Mouse (Mus musculus) intestine, embryonic 16.5 days (tissue): ENCODE results near the gene Ttc6. TPM values are rescaled to one million over a fixed set of nuclear protein-coding genes. Genes with fewer than 3 reads are reported as not detected.
A peak's percentile ranks its signal among the peaks of the same experiment; 100 is the strongest.

Experiments used
- ATAC-seq: fragments of 200-750 bp; cut with Nextera tagmentation; 2 replicates; pipeline ENCODE4 v1.8.0; 2017; ENCODE audit warnings: moderate TSS enrichment, moderate library complexity
- H3K27ac ChIP-seq: fragments of 300-500 bp; sonication (generic); 2 replicates; pipeline ENCODE4 v1.5.1; 2014; ENCODE audit warnings: mild to moderate bottlenecking, low read length
- H3K27me3 ChIP-seq: fragments of 300-500 bp; sonication (generic); replicated peaks from 2 replicates; pipeline ENCODE4 v1.6.1; 2014; ENCODE audit warnings: low read length, control low read depth, mixed read lengths; ENCODE audit not compliant: control insufficient read depth, insufficient read depth
- H3K36me3 ChIP-seq: fragments of 300-500 bp; sonication (generic); 2 replicates; pipeline ENCODE4 v1.6.1; 2014; ENCODE audit warnings: low read length, control low read depth; ENCODE audit not compliant: control insufficient read depth, insufficient read depth
- H3K4me1 ChIP-seq: fragments of 300-500 bp; sonication (generic); 2 replicates; pipeline ENCODE4 v1.6.1; 2014; ENCODE audit warnings: low read length, control low read depth, mixed read lengths; ENCODE audit not compliant: control insufficient read depth, insufficient read depth
- H3K4me2 ChIP-seq: fragments of 300-500 bp; sonication (generic); 2 replicates; pipeline ENCODE4 v1.6.1; 2014; ENCODE audit warnings: low read depth, low read length, control low read depth
- H3K4me3 ChIP-seq: fragments of 300-500 bp; sonication (generic); 2 replicates; pipeline ENCODE4 v1.5.1; 2014; ENCODE audit warnings: mild to moderate bottlenecking, low read length
- H3K9ac ChIP-seq: fragments of 300-500 bp; sonication (generic); 2 replicates; pipeline ENCODE4 v1.6.1; 2014; ENCODE audit warnings: low read depth, low read length
- H3K9me3 ChIP-seq: fragments of 300-500 bp; sonication (generic); 2 replicates; pipeline ENCODE4 v1.6.1; 2016; ENCODE audit warnings: low read length, control low read depth; ENCODE audit not compliant: control insufficient read depth
- WGBS: fragments of 180-500 bp; shearing (Covaris S2); extraction: QIAGEN DNeasy Blood & Tissue Kit; methylation state at CpG from one replicate; pipeline ENCODE4 v1.1.7; 2014; 5-methylcytosine and 5-hydroxymethylcytosine counted together
- polyA plus RNA-seq: library from polyadenylated mRNA; unstranded; fragments of >200 nt; fragmentation: Nextera tagmentation; extraction: Ambion mirVana; gene quantifications from 2 replicates; pipeline ENCODE4 v1.2.1, GENCODE M21; 2015

The Ttc6 gene
- polyA plus RNA-seq, 1 experiment from 2014 or later: 0.50 TPM

DNA sequence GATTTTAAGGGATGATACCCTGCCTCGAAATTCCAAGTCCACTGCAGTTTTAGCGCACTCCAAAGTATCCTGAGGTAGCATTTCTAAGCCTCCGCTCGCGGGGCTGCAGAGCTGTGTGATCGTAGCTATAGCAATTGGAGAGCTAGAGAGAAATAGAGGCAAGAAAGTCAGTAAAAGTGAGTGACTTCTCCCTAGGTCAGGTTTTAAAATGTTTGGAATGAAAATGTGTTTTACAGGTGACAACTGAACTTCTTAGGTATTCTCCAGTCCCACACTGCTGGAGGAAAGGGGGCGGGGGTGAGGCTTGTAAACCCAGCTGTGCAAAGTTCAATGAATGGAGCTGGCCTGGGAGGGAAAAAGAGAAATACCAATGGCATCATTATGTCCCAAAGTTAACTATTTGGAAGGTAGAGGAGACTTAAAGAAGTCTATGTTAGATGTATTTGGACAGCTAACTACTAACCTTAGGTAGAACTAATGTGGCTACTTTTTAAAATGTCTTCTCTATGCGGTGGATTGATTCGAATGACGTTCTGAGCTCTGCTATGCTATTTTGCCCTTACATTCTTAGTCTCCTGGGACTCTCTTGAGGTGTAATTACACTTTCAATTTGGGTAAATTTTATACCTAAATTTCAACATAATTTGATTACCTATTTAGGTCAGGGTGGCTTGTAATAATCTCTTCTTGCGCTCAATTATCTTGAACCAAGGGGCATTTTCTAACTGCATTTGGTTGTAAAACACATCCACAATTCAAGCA, 26.8 kb upstream of the Ttc6 start:
- H3K27ac ChIP-seq: peak overlapping the region; percentile 92
- peak overlapping the region; percentile 60 for H3K4me2 ChIP-seq
- H3K4me1 ChIP-seq: 0 out of 2 replicates have a peak, but pooled peaks cover 2% of the 10 kb centered on the region
- peak overlapping the region; percentile 31 for H3K4me3 ChIP-seq
- H3K36me3 ChIP-seq: no peaks in the 10 kb centered on the region
- ATAC-seq: peak; percentile 39; the same call in 1 of the 2 replicates
- WGBS: 3% methylated on average over 11 of the region's 11 CpGs
- H3K27me3 ChIP-seq: peaks cover 35% of the 10 kb centered on the region
- peak overlapping the region; percentile 67 for H3K9ac ChIP-seq
- no peaks in the 10 kb centered on the region for H3K9me3 ChIP-seq

DNA sequence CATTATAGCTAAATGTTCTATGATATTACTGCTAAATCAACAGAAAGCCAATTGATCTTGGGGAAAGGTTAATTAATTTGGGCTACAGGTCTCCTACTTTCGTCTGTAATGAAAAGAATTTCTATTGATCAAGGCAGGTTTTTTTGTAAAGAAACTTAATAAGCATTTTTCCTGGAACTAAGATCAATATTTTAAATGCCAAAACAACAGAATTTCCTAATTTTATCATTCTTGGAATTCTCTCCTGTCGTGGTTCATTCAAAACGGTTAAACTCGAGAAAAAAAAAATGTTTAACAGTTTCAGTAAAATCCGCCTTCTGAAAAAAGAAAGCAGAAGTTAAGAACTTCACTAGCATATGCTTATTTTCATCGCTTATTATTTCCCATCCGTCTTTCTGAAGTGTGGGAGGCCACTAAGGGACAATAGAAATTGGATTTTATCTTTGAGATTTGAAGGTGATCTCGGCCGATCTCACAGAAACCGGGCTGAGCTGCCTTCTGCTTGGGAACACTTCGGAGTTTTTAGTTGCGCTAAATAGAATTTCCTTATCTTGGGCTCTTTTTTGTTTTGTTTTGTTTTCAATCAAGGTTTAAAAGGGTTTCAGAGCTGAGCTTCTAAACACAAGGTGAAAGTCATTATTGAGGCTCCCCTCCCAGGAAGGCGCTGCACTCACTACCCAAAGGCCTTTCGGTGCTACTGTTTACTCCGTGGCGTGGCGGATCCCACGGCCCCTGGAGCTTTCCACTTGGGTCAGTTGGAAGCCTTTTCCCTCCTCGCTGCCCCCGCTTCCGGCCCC, 25.9 kb upstream of the Ttc6 start:
- Histone ChIP-seq H3K27ac (peak overlapping the region; percentile 78), H3K27me3 (peaks cover 43% of the 10 kb centered on the region), H3K9ac (peak overlapping the region; percentile 76)

DNA sequence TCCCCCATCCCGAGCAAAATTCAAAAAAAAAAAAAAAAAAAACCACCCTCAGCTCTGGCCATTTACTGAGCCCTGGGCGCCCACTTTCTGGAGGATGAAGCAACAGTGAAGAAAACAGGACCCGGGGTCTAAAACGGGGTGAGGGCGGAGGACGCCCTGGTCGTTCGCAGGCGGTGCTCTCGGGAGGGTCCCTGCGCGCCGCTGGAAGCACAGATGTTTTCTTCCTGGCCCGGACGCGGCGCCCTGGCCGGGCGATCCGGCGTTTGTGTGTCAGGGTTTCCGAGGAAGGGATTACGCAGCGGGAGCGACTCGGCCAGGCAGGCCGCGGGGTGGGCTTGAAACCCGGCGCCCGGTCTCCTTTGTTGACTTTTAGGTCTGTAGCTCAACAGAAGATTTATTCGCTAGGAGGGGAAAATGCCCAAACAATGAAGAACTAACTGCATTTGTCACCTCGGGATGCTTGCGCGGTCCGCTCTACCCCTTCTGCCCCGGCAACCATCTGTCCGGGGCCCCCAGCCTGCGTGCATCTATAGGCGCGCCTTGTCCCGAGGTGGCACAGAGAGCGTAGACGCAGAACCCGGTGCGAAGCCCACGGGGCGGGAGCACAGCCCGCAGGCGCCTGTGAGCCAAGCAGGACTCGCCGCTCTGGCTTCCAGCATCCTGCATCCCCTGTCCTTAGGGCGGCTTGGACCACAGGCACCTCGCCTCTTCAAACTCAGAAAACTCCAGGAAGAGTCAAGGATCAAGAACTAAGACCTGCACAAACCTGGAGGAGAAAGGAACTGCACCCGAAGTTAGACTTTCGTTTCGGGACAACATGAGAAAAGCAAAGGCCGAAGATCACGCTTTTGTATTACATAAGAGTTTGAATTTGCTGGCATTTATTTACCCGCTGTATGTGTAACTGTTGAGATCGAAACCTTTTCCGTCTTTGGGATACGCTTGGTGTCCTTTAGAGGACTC, 25.0 kb upstream of the Ttc6 start:
- Histone ChIP-seq H3K4me1 (0 out of 2 replicates have a peak, but pooled peaks cover 2% of the 10 kb centered on the region), H3K36me3 (no peaks in the 10 kb centered on the region), H3K4me3 (peak overlapping the region; percentile 49), H3K27ac (peak overlapping the region; percentile 78), H3K27me3 (peaks cover 43% of the 10 kb centered on the region), H3K9me3 (no peaks in the 10 kb centered on the region), H3K9ac (peak overlapping the region; percentile 76), H3K4me2 (peak overlapping the region; percentile 73)
- WGBS: under 1% methylated on average over 63 of the region's 63 CpGs
- ATAC-seq: 0 out of 2 replicates have a peak, but pooled peaks have one; percentile 12

More for the DNA sequence above, 25.9 kb upstream of the Ttc6 start:
- WGBS: under 1% methylated on average over 21 of the region's 21 CpGs
- Histone ChIP-seq H3K4me1 (0 out of 2 replicates have a peak, but pooled peaks cover 2% of the 10 kb centered on the region), H3K36me3 (no peaks in the 10 kb centered on the region), H3K4me2 (peak overlapping the region; percentile 73), H3K4me3 (peak overlapping the region; percentile 49), H3K9me3 (no peaks in the 10 kb centered on the region)
- ATAC-seq: no peak

DNA sequence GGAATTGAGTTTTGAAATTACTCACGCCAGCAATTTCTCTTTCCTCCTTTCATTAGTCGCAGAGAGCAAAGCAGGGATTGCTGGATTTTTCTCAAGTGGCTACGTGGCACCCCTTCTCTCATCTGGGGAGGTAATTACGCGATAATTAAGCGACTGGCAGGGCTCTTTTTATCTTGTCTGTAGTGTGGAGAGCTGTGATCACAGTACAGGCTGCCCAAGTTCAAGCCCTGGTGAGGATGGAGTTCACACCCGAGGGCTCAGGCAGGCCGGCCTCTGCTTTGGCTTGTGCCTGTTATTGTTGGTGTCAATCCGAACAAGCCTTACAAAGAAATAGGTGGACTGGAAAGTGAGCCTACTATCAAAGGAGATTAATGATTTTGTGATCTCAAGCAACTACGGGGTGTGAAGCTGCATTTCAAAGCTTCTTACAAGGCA, 24.3 kb upstream of the Ttc6 start:
- Histone ChIP-seq H3K9ac (peak overlapping the region; percentile 76), H3K9me3 (no peaks in the 10 kb centered on the region), H3K27ac (peak overlapping the region; percentile 78), H3K4me2 (peak overlapping the region; percentile 73), H3K36me3 (no peaks in the 10 kb centered on the region), H3K4me1 (0 out of 2 replicates have a peak, but pooled peaks cover 2% of the 10 kb centered on the region), H3K27me3 (peaks cover 42% of the 10 kb centered on the region), H3K4me3 (peak overlapping the region; percentile 49)
- ATAC-seq: no peak
- WGBS: 2% methylated on average over 10 of the region's 10 CpGs

DNA sequence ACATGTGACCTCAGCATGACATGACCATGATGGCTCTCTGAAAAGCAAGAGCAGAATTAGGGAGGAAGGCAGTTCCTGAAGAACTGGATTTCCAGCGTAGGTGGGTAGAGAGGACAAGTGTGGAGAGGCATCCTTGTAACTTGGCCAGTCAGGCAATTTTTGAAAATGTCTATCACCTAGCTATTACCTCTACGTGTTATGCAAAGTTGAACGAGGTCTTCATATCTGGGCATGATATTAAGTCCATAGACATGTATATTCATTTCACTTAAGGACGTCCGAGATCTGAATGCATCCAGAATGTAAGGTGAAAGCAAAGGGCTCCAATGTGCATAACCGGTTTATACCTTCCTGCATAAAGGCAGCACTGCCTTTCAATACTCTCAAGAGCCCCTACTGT, 22.8 kb upstream of the Ttc6 start:
- ATAC-seq: no peak
- Histone ChIP-seq H3K4me1 (peaks cover 7% of the 10 kb centered on the region; the same call in 1 of the 2 replicates), H3K36me3 (no peaks in the 10 kb centered on the region), H3K4me2 (peak overlapping the region; percentile 49), H3K9me3 (no peaks in the 10 kb centered on the region), H3K9ac (peak overlapping the region; percentile 54), H3K27ac (no peak overlapping the region; the same call in 1 of the 2 replicates), H3K4me3 (peak overlapping the region; percentile 37), H3K27me3 (peaks cover 40% of the 10 kb centered on the region)
- 11% methylated on average over 6 of the region's 6 CpGs for WGBS

DNA sequence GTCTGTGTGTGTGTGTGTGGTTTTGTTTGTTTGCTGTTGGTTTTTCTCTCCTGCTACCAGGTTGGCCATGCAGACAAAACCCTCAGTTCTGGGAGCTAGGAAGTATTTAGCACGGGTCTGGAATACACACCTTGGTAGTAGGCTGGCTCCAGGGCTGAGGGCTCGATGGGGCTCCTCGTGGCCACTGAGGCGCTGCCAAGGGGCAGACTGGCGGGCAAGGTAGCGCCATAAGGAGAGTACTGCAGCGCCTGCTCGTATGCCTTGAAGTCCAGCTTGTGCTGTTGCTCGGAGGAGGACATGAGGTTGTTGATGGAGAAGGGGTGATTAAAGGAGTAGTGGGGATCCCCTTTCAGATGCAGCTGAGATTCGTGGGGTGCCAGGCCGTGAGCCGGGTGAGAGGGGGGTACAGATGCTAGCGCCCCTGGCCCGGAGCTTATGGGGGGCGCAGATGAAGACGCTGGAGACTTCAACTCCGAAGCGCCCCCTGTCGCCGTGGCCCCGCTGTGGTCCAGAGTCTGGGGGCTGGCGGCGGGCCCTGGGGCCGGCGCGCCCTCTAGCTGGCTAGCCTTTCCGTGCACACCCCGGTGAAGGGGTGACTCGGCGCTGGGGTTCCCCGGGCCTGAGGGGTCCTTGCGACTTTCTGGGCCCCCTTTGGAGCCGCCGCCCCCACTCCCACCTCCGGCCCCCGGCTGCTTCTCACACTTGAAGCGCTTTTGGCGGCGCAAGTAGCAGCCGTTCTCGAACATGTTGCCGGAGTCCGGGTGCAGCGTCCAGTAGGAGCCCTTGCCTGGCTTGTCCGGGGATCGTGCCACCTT, 21.8 kb upstream of the Ttc6 start:
- H3K4me1 ChIP-seq: peaks cover 9% of the 10 kb centered on the region; the same call in 1 of the 2 replicates
- WGBS: 1% methylated on average over 46 of the region's 46 CpGs
- no peaks in the 10 kb centered on the region for H3K36me3 ChIP-seq
- H3K27ac ChIP-seq: peak overlapping the region; percentile 51
- peak overlapping the region; percentile 64 for H3K4me2 ChIP-seq
- H3K4me3 ChIP-seq: peak overlapping the region; percentile 63
- peaks cover 38% of the 10 kb centered on the region for H3K27me3 ChIP-seq
- peak overlapping the region; percentile 73 for H3K9ac ChIP-seq
- ATAC-seq: 0 out of 2 replicates have a peak, but pooled peaks have one; percentile 19
- no peaks in the 10 kb centered on the region for H3K9me3 ChIP-seq

DNA sequence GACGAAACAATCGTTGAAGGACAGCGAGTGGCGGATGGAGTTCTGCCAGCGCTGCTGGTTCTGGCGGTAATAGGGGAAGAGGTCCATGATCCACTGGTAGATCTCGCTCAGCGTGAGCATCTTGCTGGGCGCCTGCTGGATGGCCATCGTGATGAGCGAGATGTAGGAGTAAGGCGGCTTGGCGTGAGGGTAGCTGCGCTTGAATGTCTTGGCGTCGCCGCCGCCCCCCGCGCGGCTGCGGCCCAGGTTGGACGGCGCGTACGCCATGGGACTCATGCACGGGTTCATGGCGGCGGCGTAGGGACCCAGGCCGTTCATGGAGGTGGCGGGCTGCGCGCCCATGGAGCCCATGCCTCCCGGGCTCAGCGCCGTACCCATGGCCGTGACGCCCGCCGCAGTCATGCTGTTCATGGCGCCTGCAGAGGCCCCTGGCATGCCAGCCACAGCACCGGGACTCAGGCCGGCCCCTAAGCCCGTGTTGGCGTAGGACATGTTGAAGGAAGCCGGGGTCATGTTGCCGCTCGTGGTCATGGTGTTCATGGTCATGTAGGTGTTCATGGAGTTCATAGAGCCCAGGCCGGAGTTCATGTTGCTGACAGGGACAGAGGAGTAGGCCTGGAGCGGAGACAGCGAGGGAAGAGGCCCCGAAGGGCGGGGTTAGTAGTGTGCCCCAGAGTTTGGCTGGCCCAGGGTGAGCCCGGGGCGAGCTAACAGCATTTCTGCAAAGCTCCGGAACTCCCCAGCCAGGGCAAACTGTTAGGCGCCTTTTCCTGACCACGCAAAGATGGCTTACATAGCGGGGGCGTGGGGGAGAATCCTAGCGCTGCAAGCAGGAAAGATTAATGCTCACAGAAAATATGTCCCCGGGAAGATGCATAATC, 20.9 kb upstream of the Ttc6 start:
- WGBS: 1% methylated on average over 63 of the region's 63 CpGs
- Histone ChIP-seq H3K36me3 (no peaks in the 10 kb centered on the region), H3K27me3 (peaks cover 38% of the 10 kb centered on the region), H3K4me2 (peak overlapping the region; percentile 64), H3K27ac (peak overlapping the region; percentile 54), H3K9ac (peak overlapping the region; percentile 73), H3K9me3 (no peaks in the 10 kb centered on the region), H3K4me1 (peaks cover 9% of the 10 kb centered on the region; the same call in 1 of the 2 replicates), H3K4me3 (peak overlapping the region; percentile 63)
- no peak for ATAC-seq
